Mouse (Mus musculus): Measurements from ENCODE around the gene Gm9821.

- TF ChIP-seq CTCF (conservative IDR thresholded peaks at IDR 0.05; ENCODE audit: low read length) (no peak), NANOG (IDR thresholded peaks at IDR 0.05; ENCODE audit: borderline replicate concordance, low read length) (no peak)
Measured at GRCm38 (mm10) chr2:91967962-91968361, 22.5 kb downstream of the Gm9821 start.

Data from E14TG2a.4 (cell line).